Mouse (Mus musculus) heart, postnatal 4 days (tissue): Measurements from ENCODE around the gene Ino80. TPM values are rescaled to one million over a fixed set of nuclear protein-coding genes. Genes with fewer than 3 reads are reported as not detected.
"Not testable (repeated sequence)": the region's sequence is repeated elsewhere in the genome, so short reads cannot be mapped to it uniquely, and the experiment has no call there.

Experiments used
- DNase-seq: peaks from one replicate; pipeline ENCODE4 v3.0.0; 2021
- total RNA-seq, 2 experiments: library from RNA; stranded (reverse); gene quantifications; 2 replicates each; pipeline ENCODE4 v1.2.3; 2021

Gene Ino80
- total RNA-seq = 10 to 100 TPM; 15.5 to 16.8 TPM

GRCm38 (mm10) chr2:119477571-119478396 is at the start of gene Ino80:
Gene Ino80 (minus strand): TSS chr2:119477687.
- peak; percentile 99 for DNase-seq

- DNase-seq = no peak
Observed at GRCm38 (mm10) chr2:119525422-119525821, 47.9 kb upstream of the Ino80 start.

- no peak for DNase-seq
Observed at GRCm38 (mm10) chr2:119523836-119524235, 46.3 kb upstream of the Ino80 start.

- no peak for DNase-seq
Observed at GRCm38 (mm10) chr2:119520550-119520949, 43.1 kb upstream of the Ino80 start.

GRCm38 (mm10) chr2:119516811-119517210 is 39.3 kb upstream of the Ino80 start:
- no peak for DNase-seq

- no peak for DNase-seq
Observed at GRCm38 (mm10) chr2:119514026-119514522, 36.6 kb upstream of the Ino80 start.

GRCm38 (mm10) chr2:119512292-119512691 is 34.8 kb upstream of the Ino80 start:
- no peak for DNase-seq

GRCm38 (mm10) chr2:119510856-119511255 is 33.4 kb upstream of the Ino80 start:
- no peak for DNase-seq

- DNase-seq = not testable (repeated sequence)
Observed at GRCm38 (mm10) chr2:119508518-119508917, 31.0 kb upstream of the Ino80 start.

GRCm38 (mm10) chr2:119507108-119507507 is 29.6 kb upstream of the Ino80 start:
- DNase-seq = no peak

GRCm38 (mm10) chr2:119500965-119501652 is 23.6 kb upstream of the Ino80 start:
- DNase-seq = no peak

GRCm38 (mm10) chr2:119498859-119499258 is 21.4 kb upstream of the Ino80 start:
- DNase-seq = no peak

- DNase-seq = no peak
Observed at GRCm38 (mm10) chr2:119496082-119496481, 18.6 kb upstream of the Ino80 start.

- DNase-seq = no peak
Observed at GRCm38 (mm10) chr2:119491953-119492352, 14.5 kb upstream of the Ino80 start.

GRCm38 (mm10) chr2:119486488-119486887 is 9.0 kb upstream of the Ino80 start:
- DNase-seq = no peak

GRCm38 (mm10) chr2:119482307-119482706 is 4.8 kb upstream of the Ino80 start:
- no peak for DNase-seq

- DNase-seq = no peak
Observed at GRCm38 (mm10) chr2:119478397-119478749, 886 bp upstream of the Ino80 start.

GRCm38 (mm10) chr2:119476621-119477391 is 681 bp downstream of the Ino80 start:
- peak; percentile 72 for DNase-seq

GRCm38 (mm10) chr2:119476166-119476565 is 1.3 kb downstream of the Ino80 start:
- no peak for DNase-seq

GRCm38 (mm10) chr2:119463945-119464344 is 13.5 kb downstream of the Ino80 start:
- no peak for DNase-seq

- no peak for DNase-seq
Observed at GRCm38 (mm10) chr2:119463114-119463775, 14.2 kb downstream of the Ino80 start.

GRCm38 (mm10) chr2:119461028-119461427 is 16.5 kb downstream of the Ino80 start:
- DNase-seq = no peak
